Mouse (Mus musculus): ENCODE measurements around the gene Slc24a4. TPM values are rescaled to one million over a fixed set of nuclear protein-coding genes. Genes with fewer than 3 reads are reported as not detected.

Gene Slc24a4
- total RNA-seq, 2 experiments from 2014 or later: 0.45 to 0.87 TPM

DNA sequence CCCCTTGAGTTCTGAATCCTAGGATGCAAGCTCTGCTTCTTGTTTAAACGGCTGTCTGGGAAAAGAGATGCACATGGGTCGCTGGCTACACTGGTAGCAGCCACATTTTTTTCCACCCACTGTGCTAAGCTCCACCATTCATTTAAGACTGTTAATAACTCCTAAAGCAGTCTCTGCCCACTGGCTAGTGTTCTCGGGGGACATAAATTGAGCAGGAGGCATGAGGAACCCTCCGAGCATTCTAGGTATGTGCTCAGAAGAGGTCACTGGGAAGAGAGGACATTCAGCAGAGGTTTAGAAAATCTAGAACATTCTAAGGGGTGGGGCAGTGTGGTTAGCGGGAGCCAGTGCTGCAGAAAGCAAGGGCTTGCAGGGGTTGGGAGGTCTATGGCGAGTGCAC lies 156.8 kb downstream of the Slc24a4 start:
- DNase-seq: no peak

DNA sequence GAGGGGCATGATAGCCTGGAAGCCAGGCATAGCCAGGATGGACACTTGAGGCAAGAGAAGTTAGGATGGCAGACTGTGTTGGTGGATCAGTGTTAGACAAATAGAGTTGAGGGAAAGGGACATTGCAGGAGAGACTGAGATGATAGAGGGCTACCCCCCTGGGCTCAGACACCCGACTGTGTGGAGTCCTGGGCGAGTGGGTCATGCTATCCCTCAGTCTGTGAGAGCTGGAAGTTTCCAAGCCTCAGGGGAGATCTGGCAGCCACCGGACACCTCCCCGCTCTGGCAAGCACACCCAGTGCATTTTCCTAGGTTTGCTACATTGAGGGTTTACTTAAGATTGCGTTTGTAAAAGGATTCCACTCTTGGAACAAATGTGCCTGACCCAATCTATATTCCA lies 157.2 kb downstream of the Slc24a4 start:
- DNase-seq: no peak

DNA sequence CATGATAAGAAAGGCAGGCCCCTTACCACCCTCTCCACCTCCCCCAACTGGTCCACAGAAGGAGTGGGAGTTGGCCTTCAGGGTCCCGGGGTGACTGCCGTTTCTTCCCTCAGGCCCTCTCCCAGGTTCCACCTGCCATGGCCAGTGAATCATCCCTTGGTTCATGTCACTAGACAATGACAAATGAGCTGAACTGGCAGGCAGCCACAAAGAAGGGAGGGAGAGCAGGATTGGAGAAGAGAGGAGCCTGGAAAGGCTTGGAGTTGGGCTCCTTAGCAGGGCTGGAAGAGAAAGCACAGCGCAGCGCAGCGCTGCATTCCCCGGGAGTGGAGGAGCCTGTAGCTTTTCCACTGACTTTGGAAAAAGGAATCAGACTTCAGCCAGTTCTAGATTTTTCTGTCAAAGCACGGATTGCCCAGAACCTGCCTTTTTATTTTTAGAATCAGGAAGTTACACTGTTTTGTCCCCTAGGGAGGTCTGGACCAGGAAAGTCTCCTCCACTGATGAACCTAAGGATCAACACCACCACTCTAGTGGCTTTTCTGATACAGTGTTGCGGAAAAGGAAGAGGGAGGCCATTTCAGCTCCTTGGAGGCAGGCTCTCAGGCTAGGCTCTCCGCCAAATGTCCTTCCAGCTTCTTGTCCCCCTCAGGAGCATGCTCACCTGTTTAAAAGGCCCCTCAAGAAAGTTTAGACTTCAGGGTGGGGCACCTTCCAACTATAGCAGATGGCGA lies 158.3 kb downstream of the Slc24a4 start:
- peak; percentile 92 for DNase-seq

DNA sequence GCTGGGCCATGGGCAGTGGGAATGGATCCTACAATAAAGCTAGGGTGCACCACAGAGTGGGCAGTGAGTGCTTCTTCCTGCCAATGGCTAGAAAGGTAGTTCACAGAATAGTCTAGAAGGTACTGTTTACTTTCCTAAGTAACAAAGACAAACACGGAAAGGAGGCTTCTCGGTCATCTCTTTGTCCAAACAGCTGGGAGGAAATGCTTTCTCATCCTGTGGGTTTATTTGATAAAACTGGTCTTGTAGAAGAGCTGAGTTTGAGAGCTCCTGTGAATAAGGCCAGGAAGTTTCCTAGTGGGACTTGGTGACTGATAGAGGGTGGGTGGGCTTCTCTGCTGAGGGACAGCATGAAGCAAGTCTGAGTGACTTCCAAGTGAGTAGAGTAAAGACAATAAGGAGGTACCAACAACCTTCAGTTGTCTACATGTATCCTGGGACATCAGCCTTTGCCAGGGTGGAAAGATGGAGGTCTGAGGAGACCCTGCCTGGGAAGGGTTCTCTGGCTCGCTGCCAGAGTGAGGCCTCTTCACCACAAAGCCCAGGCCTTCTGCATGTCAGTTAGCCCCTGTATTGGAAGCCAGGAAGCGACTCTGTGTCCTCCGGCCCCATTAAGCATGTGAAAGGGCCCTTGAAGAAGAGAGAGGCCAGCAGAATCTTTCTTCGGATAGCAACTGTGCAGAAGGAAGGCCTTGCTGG lies 159.5 kb downstream of the Slc24a4 start:
- DNase-seq: no peak

DNA sequence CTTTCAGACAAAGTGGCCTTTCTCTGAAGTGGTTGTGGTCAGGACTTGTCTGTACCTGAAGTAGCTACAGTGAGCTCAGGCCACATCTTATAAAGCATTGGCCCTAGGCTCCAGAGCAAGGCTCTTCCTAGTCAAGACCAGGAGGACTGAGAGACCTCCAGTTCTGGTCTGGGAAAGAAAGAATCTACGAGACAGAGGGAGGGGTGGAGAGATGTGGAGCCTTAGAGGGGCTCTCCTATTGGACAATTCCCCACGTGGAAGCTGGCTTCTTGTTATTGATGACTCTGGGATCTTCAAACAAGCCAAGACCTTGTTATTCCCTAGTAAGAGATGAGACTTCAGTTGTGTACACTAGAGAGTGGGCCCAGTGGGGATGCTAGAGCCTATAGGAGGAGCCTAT lies 160.3 kb downstream of the Slc24a4 start:
- no peak for DNase-seq

DNA sequence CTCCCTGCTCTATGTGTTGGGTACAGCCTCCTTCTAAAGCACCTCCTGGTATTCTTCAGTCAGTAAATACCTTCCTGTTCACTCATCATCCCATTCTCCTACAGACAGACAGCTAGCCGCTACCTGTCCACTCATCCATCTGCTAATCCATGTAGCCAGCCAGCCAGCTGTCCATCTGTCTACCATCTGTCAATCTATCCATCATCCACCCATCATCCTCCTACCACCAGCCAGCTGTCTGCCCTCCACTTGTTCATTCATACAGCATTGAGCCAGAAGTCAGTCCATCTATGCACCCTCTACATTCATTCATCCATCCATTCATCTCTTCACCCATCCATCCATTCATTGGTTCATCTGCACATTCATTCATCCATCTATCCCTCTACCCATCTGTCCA lies 161.0 kb downstream of the Slc24a4 start:
- DNase-seq: no peak

DNA sequence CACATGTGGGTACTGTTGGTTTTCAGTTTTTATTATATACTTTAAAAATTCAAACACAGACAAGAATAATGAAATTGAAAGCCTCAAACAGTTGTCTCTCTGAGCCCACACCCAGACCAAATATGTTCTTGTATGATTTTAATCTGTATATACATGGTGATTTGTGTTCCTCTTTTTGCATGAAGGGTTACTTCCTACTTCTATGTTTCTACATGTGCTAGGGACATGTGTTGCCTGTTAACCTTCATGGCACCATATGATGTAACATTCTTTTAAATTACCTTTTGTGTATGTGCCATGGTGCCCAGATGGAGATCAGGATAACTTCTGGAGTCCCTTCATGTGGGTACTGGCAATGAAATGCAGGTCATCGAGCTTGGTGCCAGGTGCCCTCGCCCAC lies 162.1 kb downstream of the Slc24a4 start:
- no peak for DNase-seq

DNA sequence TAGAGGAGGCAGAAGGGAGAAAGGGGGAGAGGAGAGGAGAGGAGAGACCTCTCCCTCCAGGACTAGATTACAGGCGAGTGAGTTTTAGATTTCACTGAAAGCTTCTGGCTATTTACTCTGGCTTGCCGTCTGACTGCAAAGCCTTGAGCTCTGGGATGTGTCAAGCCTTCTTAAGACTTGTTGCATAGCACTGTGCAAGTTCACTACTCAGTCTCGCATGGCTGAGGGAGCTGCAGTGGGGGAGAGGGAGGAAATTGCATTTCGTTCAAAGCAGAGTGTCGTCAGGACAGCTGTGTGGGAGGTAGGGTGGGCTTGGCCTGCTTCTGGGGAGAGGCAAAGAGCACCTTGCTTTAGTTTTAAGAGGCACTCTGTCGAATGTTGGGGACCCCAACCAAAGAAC lies 163.2 kb downstream of the Slc24a4 start:
- no peak for DNase-seq

DNA sequence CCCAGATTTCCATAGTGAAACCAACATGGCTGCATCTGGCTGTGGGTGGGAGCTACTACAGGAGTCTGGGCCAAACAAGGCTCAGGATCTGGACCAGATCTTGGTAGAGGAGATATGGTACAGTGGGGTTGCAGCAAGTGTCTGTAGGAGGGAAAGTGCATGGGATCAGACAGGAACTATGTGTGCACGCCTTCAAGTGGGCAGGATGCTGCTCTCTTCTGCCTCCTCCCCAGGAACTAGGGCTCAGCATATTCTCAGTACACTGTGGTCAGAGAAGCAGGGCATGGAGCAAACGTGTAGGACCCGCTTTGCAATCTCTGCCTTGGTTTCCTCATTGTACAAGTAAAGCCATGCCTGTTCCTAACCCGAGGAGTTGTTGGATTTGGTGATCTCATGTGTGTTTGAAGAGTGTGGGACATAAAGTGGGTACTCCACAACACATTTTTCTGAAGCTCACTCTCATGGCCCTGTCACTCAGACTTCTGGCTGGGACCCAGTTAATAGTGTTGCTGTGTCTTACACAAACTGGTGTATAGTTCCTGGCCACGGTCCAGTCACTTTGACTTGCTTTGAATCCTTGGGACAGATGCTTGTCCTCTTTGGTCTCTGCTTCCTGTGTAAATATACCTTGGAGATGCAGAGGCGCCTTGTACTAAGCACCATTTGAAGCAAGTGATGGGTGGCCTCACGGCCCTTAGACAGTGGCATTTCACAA lies 164.1 kb downstream of the Slc24a4 start:
- no peak for DNase-seq

DNA sequence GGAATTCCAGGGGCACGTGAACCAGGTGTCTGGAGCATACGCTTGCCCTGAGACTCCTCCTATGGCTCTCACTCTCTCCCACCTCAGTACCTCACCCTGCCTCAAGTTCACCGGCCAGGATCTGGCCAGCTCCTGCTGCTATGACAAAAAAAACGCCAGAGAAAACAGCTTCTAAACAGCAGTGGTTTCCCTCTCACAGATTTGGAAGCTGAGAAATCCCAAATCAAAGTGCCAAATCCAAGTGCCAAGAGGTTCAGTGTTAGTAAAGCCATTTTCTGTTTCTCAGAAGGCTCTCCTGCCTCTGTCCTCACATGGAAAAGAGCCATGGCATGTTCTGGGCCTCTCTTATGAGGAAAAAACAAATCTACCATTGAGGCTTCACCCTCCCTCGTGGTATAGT lies 166.1 kb downstream of the Slc24a4 start:
- no peak for DNase-seq

DNA sequence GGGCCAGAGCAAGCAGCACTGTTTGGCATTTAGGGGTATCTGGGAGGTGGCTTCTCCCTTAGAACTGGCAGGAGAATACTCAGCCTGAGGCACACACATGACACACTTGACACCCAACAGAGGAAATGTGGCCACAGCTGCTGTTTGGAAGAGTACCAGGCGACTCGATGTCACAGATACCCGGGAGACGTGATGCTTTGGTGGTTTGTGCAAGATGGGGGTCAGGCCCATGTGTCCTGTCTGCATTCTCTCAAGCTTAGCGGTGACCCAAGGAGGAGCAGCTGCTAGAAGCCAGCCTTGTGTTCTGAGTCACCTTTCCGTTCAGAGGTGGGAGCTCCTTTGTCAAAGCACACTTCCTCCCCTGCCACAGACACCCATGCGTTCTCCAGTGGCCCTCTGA lies 166.7 kb downstream of the Slc24a4 start:
- no peak for DNase-seq

DNA sequence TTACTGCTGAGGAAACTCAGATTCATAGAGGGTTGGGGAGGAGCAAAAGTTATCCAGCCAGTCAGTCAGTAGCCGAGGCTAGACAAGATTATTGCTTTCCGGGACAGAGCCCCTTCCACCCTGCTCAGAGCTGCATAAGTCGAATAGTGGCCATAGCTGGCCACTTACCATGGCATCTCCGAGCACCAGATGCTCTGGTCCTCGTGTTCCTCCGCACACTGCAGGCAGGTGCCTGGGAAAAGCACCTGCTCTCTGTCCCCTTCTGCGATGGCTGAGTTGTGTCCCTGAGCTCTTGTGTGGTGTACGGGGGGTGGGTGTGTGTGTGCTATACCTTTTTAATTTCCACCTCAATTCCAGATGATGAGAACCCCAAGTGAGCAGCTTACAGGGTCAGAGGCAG lies 167.1 kb downstream of the Slc24a4 start:
- DNase-seq: no peak

DNA sequence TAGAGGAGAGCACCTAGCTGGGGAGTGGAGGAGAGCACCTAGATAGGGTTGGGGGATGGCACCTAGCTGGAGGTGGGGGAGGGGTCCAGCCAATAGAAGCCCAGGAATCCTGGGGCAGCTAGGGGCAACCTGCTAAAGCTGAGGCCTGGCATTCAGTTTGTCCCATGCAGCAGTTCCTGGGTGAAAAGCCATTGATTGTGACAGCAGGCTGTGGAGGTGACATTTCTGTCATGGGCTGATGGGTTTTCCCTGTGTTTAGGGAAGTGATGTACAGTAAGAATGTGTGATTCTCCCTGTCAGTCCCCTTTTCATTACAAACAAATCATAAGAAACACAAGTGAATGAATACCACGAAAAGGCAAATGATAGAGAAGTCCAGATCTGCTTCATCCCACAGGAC lies 167.8 kb downstream of the Slc24a4 start:
- DNase-seq: no peak

DNA sequence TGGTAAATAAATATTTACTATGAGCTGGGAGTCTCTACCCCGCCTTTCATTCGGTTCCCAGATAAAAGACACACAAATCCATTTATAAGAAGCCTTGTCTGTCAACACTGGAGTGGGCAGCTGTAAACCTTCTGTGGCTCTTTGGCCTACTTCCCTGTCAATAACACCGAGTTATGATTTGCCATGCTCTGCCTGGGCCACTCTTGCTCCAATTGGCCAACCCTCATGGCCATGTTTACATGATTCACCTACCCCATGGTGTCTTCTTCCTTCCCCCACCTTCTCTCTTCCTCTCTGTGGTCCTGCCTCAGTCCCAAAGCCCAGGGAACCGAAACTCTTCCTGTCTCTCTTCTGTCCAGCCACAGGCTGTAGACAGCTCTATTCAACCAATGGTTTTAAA lies 168.4 kb downstream of the Slc24a4 start:
- DNase-seq: no peak

DNA sequence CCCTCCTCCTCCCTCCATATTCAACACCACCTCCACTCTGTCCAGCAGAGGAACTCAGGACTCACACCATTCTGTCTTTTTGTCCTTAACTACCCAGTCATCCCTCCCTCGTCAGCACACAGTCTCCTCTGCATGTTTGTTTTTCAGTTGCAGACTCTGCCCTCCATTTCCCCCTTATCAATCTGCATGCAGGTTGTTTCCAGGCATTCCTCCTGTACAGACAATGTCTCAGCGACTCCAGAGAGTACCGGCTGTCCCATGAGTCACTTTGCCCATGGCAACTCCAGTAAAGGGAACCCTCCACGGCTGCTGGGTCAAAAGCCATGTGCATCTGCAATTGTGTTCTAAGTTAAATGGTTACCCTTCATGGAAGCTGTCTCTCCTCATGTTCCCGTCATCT lies 170.7 kb downstream of the Slc24a4 start:
- DNase-seq: no peak

DNA sequence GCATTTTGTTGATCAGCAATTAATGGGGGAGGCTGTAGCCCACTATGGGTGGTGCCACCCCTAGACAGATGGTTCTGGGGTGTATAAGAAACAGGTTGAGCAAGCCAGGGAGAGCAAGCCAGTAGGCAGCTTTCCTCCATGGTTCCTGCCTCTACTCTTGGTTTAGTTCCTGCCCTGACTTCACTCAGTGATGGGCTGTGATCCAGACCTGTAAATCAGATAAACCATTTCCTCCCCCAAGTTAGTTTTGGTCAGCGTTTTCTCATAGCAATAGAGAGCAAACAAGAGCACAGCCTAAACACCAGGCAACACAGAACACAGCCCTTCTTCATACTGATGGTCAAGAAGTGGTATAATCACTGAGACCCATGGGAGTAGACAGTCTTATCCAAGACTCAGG lies 173.1 kb downstream of the Slc24a4 start:
- no peak for DNase-seq

DNA sequence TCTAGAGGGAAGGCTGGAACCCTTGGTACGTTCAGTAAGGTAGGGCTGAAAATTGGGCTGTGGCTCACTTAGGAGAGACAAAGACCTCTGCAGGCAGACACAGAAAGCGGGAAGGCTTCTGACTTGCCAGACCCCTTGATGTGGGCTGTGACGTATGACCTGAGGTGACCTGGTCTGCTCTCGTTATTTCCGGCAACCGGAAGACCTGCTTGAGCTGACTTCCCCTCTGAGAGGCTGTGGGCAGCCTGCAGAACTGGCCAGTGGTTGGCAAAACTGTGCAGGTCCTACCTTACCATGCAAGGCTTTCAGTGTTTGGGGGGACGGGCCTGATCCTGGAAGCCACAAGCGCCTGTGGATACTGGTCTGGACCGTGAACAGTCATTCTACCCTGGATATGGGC lies 173.8 kb downstream of the Slc24a4 start:
- DNase-seq: no peak

DNA sequence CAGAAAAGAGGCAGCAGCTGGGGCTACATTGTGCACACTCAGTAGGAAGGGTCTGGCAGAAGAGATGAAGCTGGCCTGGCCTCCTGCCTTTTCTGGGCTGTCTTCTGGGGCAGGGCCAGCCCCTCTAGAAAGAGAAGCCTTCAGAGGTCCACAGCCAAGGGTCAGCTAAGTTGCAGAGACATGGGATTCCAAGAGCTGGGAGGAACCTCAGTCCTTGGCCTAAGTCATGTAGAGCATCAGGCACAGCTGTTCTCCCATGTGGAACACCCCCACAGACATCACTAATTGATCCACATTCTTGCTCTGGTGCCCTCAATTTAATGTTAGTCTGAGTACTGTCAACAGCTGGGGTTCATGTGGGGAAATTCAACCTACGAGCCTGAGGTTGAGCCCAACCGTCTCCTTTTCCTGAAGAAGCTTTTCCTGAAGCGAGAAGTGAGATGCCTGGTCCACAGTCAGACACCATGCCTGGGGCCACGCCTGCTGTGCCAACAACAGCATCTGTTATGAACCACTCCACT lies 174.4 kb downstream of the Slc24a4 start:
- DNase-seq: no peak

DNA sequence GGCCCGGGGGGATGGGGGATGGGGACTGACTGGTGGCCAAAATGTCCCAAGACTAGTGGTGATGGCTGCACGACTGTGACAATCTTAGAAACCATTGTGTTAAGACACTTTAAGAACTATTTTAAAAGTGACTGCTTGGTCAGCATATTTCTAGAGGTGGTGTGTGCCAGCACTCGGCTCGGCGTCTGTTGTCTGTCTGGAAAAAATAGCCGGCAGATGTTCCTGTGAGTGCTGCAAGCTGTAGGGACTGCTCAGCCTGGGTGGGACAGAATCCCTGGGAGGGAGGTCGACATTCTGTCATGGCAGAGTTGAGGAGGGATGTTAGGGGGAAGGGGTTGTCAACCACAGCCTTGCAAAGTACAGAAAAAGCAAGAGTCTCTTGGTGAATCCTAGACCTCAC lies 175.3 kb downstream of the Slc24a4 start:
- DNase-seq: no peak

DNA sequence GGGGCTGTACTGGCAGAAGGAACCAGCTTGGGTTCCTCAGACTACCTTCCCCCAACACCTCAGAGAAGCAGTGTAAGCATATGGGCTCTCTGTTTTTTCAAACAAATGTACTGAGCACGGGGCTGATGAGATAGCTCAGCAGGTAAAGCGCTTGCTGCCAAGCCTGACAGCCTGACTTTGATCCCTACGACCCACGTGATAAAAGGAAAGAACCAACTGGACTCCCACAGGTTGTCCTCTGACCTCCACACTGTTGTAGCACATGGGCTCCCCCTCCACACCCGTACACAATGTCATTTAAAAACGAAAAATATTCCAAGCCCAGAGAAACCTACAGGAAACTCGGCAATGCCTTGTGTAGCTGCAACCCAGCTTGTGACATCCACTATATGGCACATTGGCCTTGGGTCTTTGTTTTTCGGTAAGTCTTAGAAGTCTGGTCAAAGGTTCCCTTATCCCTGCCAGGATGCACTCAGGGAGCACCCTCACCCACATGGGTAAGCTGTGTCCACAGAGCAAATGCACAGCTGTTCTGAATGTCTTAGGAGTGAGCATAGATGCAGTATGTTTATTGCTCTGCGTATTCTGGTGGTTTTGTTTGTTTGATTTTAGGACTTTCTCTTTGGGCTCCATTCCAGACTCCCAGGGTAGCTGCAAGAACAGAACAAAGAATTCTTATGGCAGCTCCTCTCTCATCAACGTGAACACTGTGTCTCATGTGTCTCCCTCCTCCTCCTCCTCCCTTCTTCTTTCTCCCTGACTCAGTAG lies 176.7 kb downstream of the Slc24a4 start:
- no peak for DNase-seq

DNA sequence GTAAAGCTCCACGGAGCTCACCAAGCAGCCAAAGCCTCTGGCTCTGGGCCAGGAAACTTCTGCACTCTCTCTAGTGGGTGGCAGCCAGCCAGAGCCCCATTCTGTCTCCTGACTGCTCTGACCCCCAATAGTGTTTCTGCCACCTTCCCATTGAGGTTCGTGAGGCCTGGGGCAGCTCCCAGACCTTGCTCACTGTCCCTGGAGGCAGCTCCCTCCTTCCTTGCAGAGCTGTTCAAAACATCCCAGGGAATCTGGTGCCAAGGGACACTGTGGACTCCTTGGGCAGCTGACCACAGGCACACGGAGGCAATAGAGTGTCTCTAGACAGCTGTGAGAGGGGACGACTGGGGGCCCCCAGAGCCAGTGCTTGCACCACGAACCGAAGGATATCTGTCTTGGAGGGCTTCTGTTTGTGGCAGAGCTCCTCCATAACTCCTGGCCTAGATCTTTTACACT lies 179.5 kb downstream of the Slc24a4 start:
- peak; percentile 66 for DNase-seq

DNA sequence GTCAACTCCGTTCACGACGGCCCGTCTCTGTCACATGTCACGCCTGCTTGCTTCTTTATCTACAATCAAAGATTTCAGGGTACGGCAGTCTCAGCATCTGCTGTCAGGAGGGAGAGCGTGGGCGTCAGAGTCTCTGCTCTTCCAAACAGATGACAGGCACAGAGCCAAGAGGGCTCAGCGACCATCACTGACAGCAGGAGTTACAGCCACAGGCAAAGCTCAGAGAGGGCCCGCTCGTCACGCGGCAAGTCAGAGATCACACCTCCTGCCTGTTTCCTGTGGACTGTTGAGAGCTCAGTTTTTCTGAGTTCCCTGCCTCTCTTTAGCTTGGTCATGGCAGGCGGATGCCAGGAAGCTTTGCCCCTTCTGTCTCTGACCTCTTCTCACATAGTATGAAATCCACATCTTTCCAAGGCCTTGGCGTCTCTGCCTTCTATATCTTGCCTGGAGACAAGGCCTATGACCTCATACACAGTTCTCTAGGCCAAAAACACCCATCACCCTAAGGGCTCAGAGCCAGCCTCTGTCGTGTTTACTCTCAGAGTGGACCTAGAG lies 180.0 kb downstream of the Slc24a4 start:
- peak; percentile 60 for DNase-seq
